9 mouse cellular contexts compared by ENCODE assay signal in genomic region chr17:3274449-3275285, GRCm38 (mm10). TPM values are rescaled to one million over a fixed set of nuclear protein-coding genes. Genes with fewer than 3 reads are reported as not detected.
DNase-seq lines count a peak whose midpoint lies in the region; ATAC-seq and TF ChIP-seq lines count a peak whose summit lies in the region.
"Had no signal": no experiment of that assay in that cellular context is flagged by ENCODE, and none has a peak within 500 bp of the region (broad histone marks: within the 10 kb centered on the region; RNA-seq: fewer than 3 reads in every experiment).

No protein-coding gene starts in this region.

- no peak for DNase-seq in lung, postnatal 25 days (ENCODE audit: low spot score)
- DNase-seq in embryonic facial prominence, embryonic 14.5 days (ENCODE audit: low spot score): peak; percentile 37
- peak; percentile 45 for DNase-seq in limb, embryonic 11.5 days (ENCODE audit: low spot score)
- peak; percentile 64 for DNase-seq in retina, postnatal 1 day
- DNase-seq in kidney, adult 2 months: no peak

- no peak overlapping the region for H3K4me2 ChIP-seq in lung, embryonic 15.5 days
- H3K4me2 ChIP-seq in embryonic facial prominence, embryonic 14.5 days (ENCODE audit: low read depth, low read length): no peak overlapping the region
- H3K4me2 ChIP-seq in limb, embryonic 11.5 days (ENCODE audit: low read depth, severe bottlenecking): no peak overlapping the region
- H3K4me2 ChIP-seq in kidney, embryonic 14.5 days (replicated peaks; ENCODE audit: low read depth, low read length): no peak overlapping the region

- no peak overlapping the region for H3K27ac ChIP-seq in lung, embryonic 15.5 days
- H3K27ac ChIP-seq in embryonic facial prominence, embryonic 14.5 days (replicated peaks; ENCODE audit: low read depth, low read length): no peak overlapping the region
- no peak overlapping the region for H3K27ac ChIP-seq in limb, embryonic 11.5 days (replicated peaks; ENCODE audit: low read depth, low read length)
- H3K27ac ChIP-seq in kidney, embryonic 14.5 days (ENCODE audit: low read depth, low read length): no peak overlapping the region
- no peak overlapping the region for H3K27ac ChIP-seq in kidney, adult 2 months (ENCODE audit: insufficient read depth, low read depth, low read length)

- WGBS in lung, embryonic 15.5 days: 35% methylated on average over 14 of the region's 14 CpGs
- 24% methylated on average over 14 of the region's 14 CpGs for WGBS in embryonic facial prominence, embryonic 14.5 days
- WGBS in limb, embryonic 11.5 days: 9% methylated on average over 14 of the region's 14 CpGs
- 25% methylated on average over 14 of the region's 14 CpGs for WGBS in kidney, embryonic 14.5 days
- 72% methylated on average over 14 of the region's 14 CpGs for WGBS in kidney, adult 2 months

- H3K36me3 ChIP-seq in lung, embryonic 15.5 days: no peaks in the 10 kb centered on the region
- H3K36me3 ChIP-seq in embryonic facial prominence, embryonic 14.5 days (ENCODE audit: control insufficient read depth, insufficient read depth, low read length): no peaks in the 10 kb centered on the region
- no peaks in the 10 kb centered on the region for H3K36me3 ChIP-seq in limb, embryonic 11.5 days (ENCODE audit: control insufficient read depth, insufficient read depth, low read length)
- no peaks in the 10 kb centered on the region for H3K36me3 ChIP-seq in kidney, embryonic 14.5 days (ENCODE audit: control insufficient read depth, insufficient read depth, low read length)
- H3K36me3 ChIP-seq in kidney, adult 2 months (ENCODE audit: control insufficient read depth, insufficient read depth, low read length): no peaks in the 10 kb centered on the region

- TF ChIP-seq CTCF in kidney, adult 2 months (conservative IDR thresholded peaks at IDR 0.05; ENCODE audit: insufficient read depth, insufficient read length, low read depth, low read length): no peak

- peak; percentile 35; the same call in 1 of the 2 replicates for ATAC-seq in lung, embryonic 15.5 days (ENCODE audit: borderline replicate concordance, extremely low read depth, low FRiP score, low TSS enrichment)
- peak; percentile 45; the same call in 1 of the 2 replicates for ATAC-seq in embryonic facial prominence, embryonic 14.5 days (ENCODE audit: low read depth)
- ATAC-seq in limb, embryonic 11.5 days (ENCODE audit: insufficient number of reproducible peaks, low FRiP score, low TSS enrichment, low read depth): no peak
- ATAC-seq in inflammation-experienced regulatory T-cells, adult 6 months: no peak
- no peak for ATAC-seq in kidney, embryonic 14.5 days (ENCODE audit: low FRiP score, low TSS enrichment)

- H3K4me3 ChIP-seq in lung, embryonic 15.5 days: no peak overlapping the region
- H3K4me3 ChIP-seq in embryonic facial prominence, embryonic 14.5 days (ENCODE audit: low read depth, low read length): no peak overlapping the region
- H3K4me3 ChIP-seq in limb, embryonic 11.5 days (ENCODE audit: low read depth, low read length): no peak overlapping the region
- no peak overlapping the region for H3K4me3 ChIP-seq in kidney, embryonic 14.5 days (ENCODE audit: low read length)
- no peak overlapping the region for H3K4me3 ChIP-seq in kidney, adult 2 months (ENCODE audit: insufficient read depth, low read depth, low read length)

- H3K27me3 ChIP-seq in lung, embryonic 15.5 days: no peaks in the 10 kb centered on the region
- no peaks in the 10 kb centered on the region for H3K27me3 ChIP-seq in embryonic facial prominence, embryonic 14.5 days (replicated peaks; ENCODE audit: control insufficient read depth, insufficient read depth, low read length)
- H3K27me3 ChIP-seq in limb, embryonic 11.5 days (ENCODE audit: control insufficient read depth, insufficient read depth, low read length): no peaks in the 10 kb centered on the region
- no peaks in the 10 kb centered on the region for H3K27me3 ChIP-seq in kidney, embryonic 14.5 days (ENCODE audit: control insufficient read depth, insufficient read depth, low read length)
- H3K27me3 ChIP-seq in kidney, adult 2 months (replicated peaks; ENCODE audit: control insufficient read depth, insufficient read depth, low read length): no peaks in the 10 kb centered on the region

- H3K9me3 ChIP-seq in lung, embryonic 15.5 days: no peaks in the 10 kb centered on the region
- no peaks in the 10 kb centered on the region for H3K9me3 ChIP-seq in embryonic facial prominence, embryonic 14.5 days (ENCODE audit: control insufficient read depth, low read length)
- no peaks in the 10 kb centered on the region for H3K9me3 ChIP-seq in limb, embryonic 11.5 days (ENCODE audit: control insufficient read depth, low read length)
- no peaks in the 10 kb centered on the region for H3K9me3 ChIP-seq in kidney, embryonic 14.5 days (ENCODE audit: control insufficient read depth, low read length)

- H3K4me1 ChIP-seq in lung, embryonic 15.5 days: peaks cover 19% of the 10 kb centered on the region
- peaks cover 5% of the 10 kb centered on the region for H3K4me1 ChIP-seq in embryonic facial prominence, embryonic 14.5 days (ENCODE audit: control insufficient read depth, insufficient read depth, low read length)
- peaks cover 1% of the 10 kb centered on the region; the same call in 1 of the 2 replicates for H3K4me1 ChIP-seq in limb, embryonic 11.5 days (ENCODE audit: control insufficient read depth, insufficient read depth, low read length)
- peaks cover 7% of the 10 kb centered on the region; the same call in 1 of the 2 replicates for H3K4me1 ChIP-seq in kidney, embryonic 14.5 days (ENCODE audit: control insufficient read depth, insufficient read depth, low read length)
- no peaks in the 10 kb centered on the region for H3K4me1 ChIP-seq in kidney, adult 2 months (ENCODE audit: control insufficient read depth, insufficient read depth, low read length)

- no peak overlapping the region for H3K9ac ChIP-seq in lung, embryonic 15.5 days
- no peak overlapping the region for H3K9ac ChIP-seq in embryonic facial prominence, embryonic 14.5 days (ENCODE audit: low read depth, low read length)
- H3K9ac ChIP-seq in limb, embryonic 11.5 days (ENCODE audit: low read length): no peak overlapping the region
- no peak overlapping the region for H3K9ac ChIP-seq in kidney, embryonic 14.5 days (ENCODE audit: low read depth, low read length)
- H3K9ac ChIP-seq: liver, postnatal 0 days had no signal

- TF ChIP-seq POLR2A in kidney, adult 2 months (IDR thresholded peaks at IDR 0.05; ENCODE audit: low read depth, low read length): no peak

RNA-seq across cellular contexts. Expression of gene Tiam2, which starts 51.7 kb away (rescaled TPM):
- polyA plus RNA-seq in lung, embryonic 15.5 days (2015; fragmentation: Nextera tagmentation; extraction: Ambion mirVana): 5.4 and 5.6 TPM in 2 replicates
- 19.3 and 19.9 TPM in 2 replicates for polyA plus RNA-seq in embryonic facial prominence, embryonic 14.5 days (2014; fragmentation: Nextera tagmentation; extraction: Ambion mirVana)
- 8.3 and 8.4 TPM in 2 replicates for polyA plus RNA-seq in limb, embryonic 11.5 days (2014; fragmentation: Nextera tagmentation; extraction: Ambion mirVana)
- polyA plus RNA-seq in inflammation-experienced regulatory T-cells, adult 6 months (2017; shearing (Covaris generic)): 1 to 10 TPM; 1.3 to 2.1 (median 1.6) TPM
- polyA plus RNA-seq in kidney, embryonic 14.5 days (2014; fragmentation: Nextera tagmentation; extraction: Ambion mirVana): 3.0 and 4.5 TPM in 2 replicates
- 1.1 and 1.2 TPM in 2 replicates for polyA plus RNA-seq in kidney, adult 2 months (2012; rRNA removed)

Comparison
In these comparisons a context has a peak if more than half of its experiments do, and no peak if none do; other contexts are left out.
1. ATAC-seq: peak in lung, embryonic 15.5 days (single experiment) and embryonic facial prominence, embryonic 14.5 days (single experiment); none in limb, embryonic 11.5 days (single experiment), inflammation-experienced regulatory T-cells, adult 6 months (single experiment) and kidney, embryonic 14.5 days (single experiment).
2. DNase-seq: peak in embryonic facial prominence, embryonic 14.5 days (single experiment), limb, embryonic 11.5 days (single experiment) and retina, postnatal 1 day (single experiment); none in lung, postnatal 25 days (single experiment) and kidney, adult 2 months (single experiment).